Mouse (Mus musculus) megakaryocyte, embryonic 14.5 days (primary cell): ENCODE results near the gene Cap1. TPM values are rescaled to one million over a fixed set of nuclear protein-coding genes. Genes with fewer than 3 reads are reported as not detected.
"Not testable (repeated sequence)": the region's sequence is repeated elsewhere in the genome, so short reads cannot be mapped to it uniquely, and the experiment has no call there.

Experiments used
- H3K27me3 ChIP-seq: replicated peaks from 2 replicates; pipeline ENCODE3; 2012; ENCODE audit warnings: inconsistent platforms
- H3K36me3 ChIP-seq: replicated peaks from 2 replicates; pipeline ENCODE3; 2012; ENCODE audit warnings: low read length, inconsistent platforms, mixed read lengths
- H3K4me1 ChIP-seq: 2 replicates; pipeline ENCODE4 v1.6.1; 2012; ENCODE audit warnings: inconsistent platforms
- H3K4me3 ChIP-seq: replicated peaks from 2 replicates; pipeline ENCODE3; 2012; ENCODE audit warnings: moderate library complexity, mild to moderate bottlenecking, inconsistent platforms
- H3K9me3 ChIP-seq: 2 replicates; pipeline ENCODE4 v1.6.1; 2012; ENCODE audit warnings: inconsistent platforms
- FLI1 ChIP-seq: IDR thresholded peaks from 2 replicates; pipeline ENCODE4 v1.6.1; 2012; ENCODE audit warnings: low read length, inconsistent platforms, mixed read lengths
- GATA1 ChIP-seq: IDR thresholded peaks from 3 replicates; pipeline ENCODE4 v1.6.1; 2012; ENCODE audit warnings: mixed read lengths, low read length, inconsistent platforms, borderline replicate concordance
- polyA plus RNA-seq: library from polyadenylated mRNA; stranded (reverse); fragments of >175 nt; gene quantifications from 2 replicates; pipeline ENCODE4 v1.2.3, GENCODE M21; 2012; ENCODE audit warnings: low replicate concordance; ENCODE audit not compliant: insufficient read depth

The Cap1 gene
- polyA plus RNA-seq, 1 experiment = 145 TPM

DNA sequence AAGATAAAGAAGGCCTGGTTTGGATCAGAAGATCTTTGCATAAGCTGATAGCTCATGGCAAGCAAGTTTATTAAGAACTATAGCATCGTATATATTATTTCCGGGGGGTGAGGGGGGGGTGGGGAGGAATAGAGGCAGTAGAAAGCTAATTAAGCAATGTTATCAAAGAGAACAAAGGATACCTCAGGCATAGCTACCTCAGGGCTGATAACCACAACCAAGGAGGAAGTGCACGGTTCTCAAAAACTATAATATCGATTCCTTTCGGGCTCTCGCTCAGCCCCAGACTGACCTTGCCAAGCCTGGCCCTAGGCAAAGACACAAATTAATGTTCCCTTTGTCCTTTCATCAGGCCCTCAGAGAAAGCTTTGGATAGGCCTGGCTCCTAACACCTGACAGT is 56.5 kb downstream of the Cap1 start:
- H3K4me1 ChIP-seq = peaks cover 17% of the 10 kb centered on the region
- no peaks in the 10 kb centered on the region for H3K9me3 ChIP-seq
- TF ChIP-seq GATA1 (no peak), FLI1 (no peak)
- no peaks in the 10 kb centered on the region for H3K36me3 ChIP-seq
- no peaks in the 10 kb centered on the region for H3K27me3 ChIP-seq
- no peak overlapping the region for H3K4me3 ChIP-seq

- Histone ChIP-seq H3K4me1 (peaks cover 22% of the 10 kb centered on the region), H3K36me3 (no peaks in the 10 kb centered on the region), H3K27me3 (no peaks in the 10 kb centered on the region), H3K9me3 (no peaks in the 10 kb centered on the region), H3K4me3 (no peak overlapping the region)
- TF ChIP-seq GATA1 = no peak
- no peak for TF ChIP-seq FLI1
These were observed 58.2 kb downstream of the Cap1 start for GRCm38 (mm10) chr4:122827651-122828050.

GRCm38 (mm10) chr4:122820941-122821340 is 64.9 kb downstream of the Cap1 start:
- not testable (repeated sequence) for H3K4me1 ChIP-seq, H3K4me3 ChIP-seq, H3K36me3 ChIP-seq, H3K27me3 ChIP-seq, H3K9me3 ChIP-seq

GRCm38 (mm10) chr4:122816202-122816601 is 69.7 kb downstream of the Cap1 start:
- Histone ChIP-seq H3K4me1 (peaks cover 46% of the 10 kb centered on the region), H3K4me3 (no peak overlapping the region), H3K9me3 (no peaks in the 10 kb centered on the region), H3K27me3 (peaks cover 8% of the 10 kb centered on the region), H3K36me3 (no peaks in the 10 kb centered on the region)
- TF ChIP-seq FLI1 (no peak), GATA1 (no peak)

GRCm38 (mm10) chr4:122811824-122812223 is 74.0 kb downstream of the Cap1 start:
- no peaks in the 10 kb centered on the region for H3K36me3 ChIP-seq
- TF ChIP-seq FLI1 = no peak
- no peak for TF ChIP-seq GATA1
- peaks cover 2% of the 10 kb centered on the region for H3K27me3 ChIP-seq
- no peaks in the 10 kb centered on the region; the same call in 1 of the 2 replicates for H3K9me3 ChIP-seq
- H3K4me3 ChIP-seq = no peak overlapping the region
- H3K4me1 ChIP-seq = peaks cover 82% of the 10 kb centered on the region

DNA sequence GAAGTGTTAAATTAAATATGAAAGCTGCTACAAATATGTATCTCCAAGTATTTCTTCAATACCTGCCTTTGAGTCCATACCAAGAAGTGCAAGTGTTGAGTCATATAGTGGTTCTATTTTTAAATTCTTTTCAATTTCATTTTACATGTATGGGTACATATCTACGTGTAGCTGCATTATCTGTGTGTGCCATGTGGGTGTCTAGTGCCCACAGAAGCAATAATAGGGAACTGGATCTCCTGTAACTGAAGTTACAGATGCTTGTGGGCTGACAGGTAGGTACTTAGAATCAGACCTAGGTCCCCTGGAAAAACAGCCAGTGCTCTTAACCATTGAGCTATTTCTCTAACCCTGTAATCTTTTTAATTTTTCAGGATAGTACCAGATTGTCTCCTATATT is 74.7 kb downstream of the Cap1 start:
- no peak for TF ChIP-seq GATA1
- no peak for TF ChIP-seq FLI1
- H3K4me1 ChIP-seq = peaks cover 78% of the 10 kb centered on the region
- H3K27me3 ChIP-seq = peaks cover 5% of the 10 kb centered on the region
- H3K4me3 ChIP-seq = no peak overlapping the region
- H3K36me3 ChIP-seq = no peaks in the 10 kb centered on the region
- no peaks in the 10 kb centered on the region; the same call in 1 of the 2 replicates for H3K9me3 ChIP-seq

Other genes with a start within 250 kb of the Cap1 start
- gene 9530002B09Rik, start 196.8 kb downstream of the Cap1 start, polyA plus RNA-seq = not detected in 2 replicates
- gene Ppt1, start 49.8 kb downstream of the Cap1 start, polyA plus RNA-seq = 4.9 TPM in 1 of 2 replicates, not detected in the other
- gene Mfsd2a, start 75.1 kb upstream of the Cap1 start, polyA plus RNA-seq = 0.12 and 14.4 TPM in 2 replicates
- not detected in 2 replicates for gene Mycl, start 109.6 kb upstream of the Cap1 start, polyA plus RNA-seq
- 0.85 and 3.7 TPM in 2 replicates for gene Trit1, start 130.5 kb upstream of the Cap1 start, polyA plus RNA-seq
- not detected in 2 replicates for gene Bmp8b, start 219.1 kb upstream of the Cap1 start, polyA plus RNA-seq
- 3.0 TPM in 1 of 2 replicates, not detected in the other for gene Oxct2b, start 230.2 kb upstream of the Cap1 start, polyA plus RNA-seq